Mouse (Mus musculus) left cerebral cortex, adult 9 months (tissue): ENCODE results near the gene Col6a1.

ENCODE experiments used
- DNase-seq, 2 experiments: peaks; one replicate each; pipeline ENCODE4 v3.0.0; 2022; ENCODE audit warnings: low spot score in 2 of 2

The Col6a1 gene

GRCm38 (mm10) chr10:76725682-76726285 is at the start of gene Col6a1:
Gene Col6a1 (minus strand): TSS chr10:76726168.
- no peak for DNase-seq

DNA sequence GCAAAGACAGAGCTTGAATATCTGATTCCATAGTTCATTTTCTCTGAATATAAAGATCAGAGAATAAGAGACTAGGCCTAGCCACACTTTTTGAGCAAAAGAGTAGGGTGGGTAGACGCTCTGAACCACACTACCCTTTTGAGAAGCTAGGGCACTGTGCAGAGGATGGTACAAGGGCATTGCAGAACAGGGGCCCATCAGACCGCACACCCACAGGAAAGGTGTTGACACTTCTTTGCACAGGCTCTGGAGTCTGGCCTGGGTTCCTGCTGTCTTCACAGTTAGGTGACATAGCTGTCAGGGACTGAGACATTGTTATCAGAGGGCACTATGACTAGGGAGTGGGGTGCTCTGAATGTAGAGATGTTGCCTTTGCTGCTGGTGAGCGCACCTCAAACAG is 45.7 kb upstream of the Col6a1 start:
- no peak for DNase-seq

GRCm38 (mm10) chr10:76771086-76771485 is 45.1 kb upstream of the Col6a1 start:
- DNase-seq: no peak

DNA sequence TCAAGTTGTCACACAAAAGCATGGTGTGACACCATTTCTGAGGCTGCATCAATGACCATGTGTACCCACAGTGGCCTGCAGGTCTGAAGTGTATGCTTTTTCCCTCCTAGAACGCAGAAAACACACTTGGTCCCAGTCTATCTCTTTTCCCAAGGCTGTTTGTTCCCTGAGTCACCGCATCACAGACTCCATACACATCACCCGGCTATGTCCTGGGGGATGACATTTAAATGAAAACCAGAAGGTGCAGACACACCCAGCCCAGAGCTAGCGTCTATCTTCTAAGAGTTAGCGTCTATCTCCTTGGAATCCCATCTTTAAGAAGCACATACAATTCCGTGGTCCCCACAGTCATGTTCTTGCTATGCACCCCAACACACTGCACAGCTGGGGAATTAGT is 43.6 kb upstream of the Col6a1 start:
- no peak for DNase-seq

- no peak for DNase-seq
Measured at GRCm38 (mm10) chr10:76766196-76766595, 40.2 kb upstream of the Col6a1 start.

DNA sequence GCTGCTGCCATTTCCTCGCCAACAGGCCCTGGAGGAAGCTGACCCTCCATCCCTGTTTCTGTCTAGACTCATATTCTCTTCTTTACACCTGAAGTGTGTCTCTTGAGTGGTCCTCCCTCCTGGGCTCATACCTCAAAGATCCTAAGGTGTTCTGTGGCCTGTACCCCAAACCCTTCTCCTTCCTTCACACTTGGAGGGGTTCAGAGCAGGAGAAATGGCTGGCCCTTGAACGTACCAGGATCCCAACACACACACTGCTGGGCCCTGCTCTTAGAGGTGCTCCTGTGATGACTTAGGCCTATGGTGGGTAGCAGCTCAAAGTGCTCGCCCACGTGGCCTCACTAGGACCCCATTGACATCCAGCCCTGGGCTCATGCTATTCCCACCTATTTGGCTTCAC is 39.0 kb upstream of the Col6a1 start:
- DNase-seq: no peak

- DNase-seq: no peak
Measured at GRCm38 (mm10) chr10:76763016-76763415, 37.0 kb upstream of the Col6a1 start.

- DNase-seq: no peak
Measured at GRCm38 (mm10) chr10:76762411-76762810, 36.4 kb upstream of the Col6a1 start.

DNA sequence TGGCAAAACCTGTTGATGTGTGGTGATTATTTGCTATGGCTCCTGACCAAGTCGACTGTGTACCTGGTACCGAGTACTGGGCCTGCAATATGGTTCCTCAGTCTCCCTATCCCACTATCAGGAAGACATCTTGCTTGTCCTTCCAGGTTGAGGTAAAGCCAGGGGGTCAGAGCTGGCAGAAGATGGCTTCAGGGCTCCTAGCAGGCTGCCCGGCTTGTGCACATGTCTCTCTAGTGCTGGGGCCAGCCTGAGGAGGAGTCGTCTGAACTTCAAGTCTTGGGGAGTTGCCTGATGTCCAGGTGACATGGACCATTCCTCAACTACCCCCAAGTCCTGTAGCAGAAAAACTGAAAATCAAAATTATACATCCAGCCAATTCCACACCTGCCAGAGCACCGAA is 33.9 kb upstream of the Col6a1 start:
- no peak for DNase-seq

- no peak for DNase-seq
Measured at GRCm38 (mm10) chr10:76753640-76754039, 27.7 kb upstream of the Col6a1 start.

DNA sequence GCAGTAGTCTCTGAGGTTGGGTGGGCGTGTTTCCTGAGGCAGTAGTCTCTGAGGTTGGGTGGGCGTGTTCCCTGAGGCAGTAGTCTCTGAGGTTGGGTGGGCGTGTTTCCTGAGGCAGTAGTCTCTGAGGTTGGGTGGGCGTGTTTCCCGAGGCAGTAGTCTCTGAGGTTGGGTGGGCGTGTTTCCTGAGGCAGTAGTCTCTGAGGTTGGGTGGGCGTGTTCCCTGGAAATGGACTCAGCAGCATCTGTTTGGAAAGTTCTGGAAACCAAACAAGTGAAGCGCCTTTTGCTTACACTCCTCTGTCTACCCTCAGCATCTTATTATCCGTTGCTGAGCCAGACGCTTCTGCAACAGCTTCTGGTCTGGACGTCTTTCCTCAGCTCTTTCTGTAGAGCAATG is 18.3 kb upstream of the Col6a1 start:
- DNase-seq: peak; percentile 56 to 61

GRCm38 (mm10) chr10:76736764-76737163 is 10.8 kb upstream of the Col6a1 start:
- DNase-seq: no peak

DNA sequence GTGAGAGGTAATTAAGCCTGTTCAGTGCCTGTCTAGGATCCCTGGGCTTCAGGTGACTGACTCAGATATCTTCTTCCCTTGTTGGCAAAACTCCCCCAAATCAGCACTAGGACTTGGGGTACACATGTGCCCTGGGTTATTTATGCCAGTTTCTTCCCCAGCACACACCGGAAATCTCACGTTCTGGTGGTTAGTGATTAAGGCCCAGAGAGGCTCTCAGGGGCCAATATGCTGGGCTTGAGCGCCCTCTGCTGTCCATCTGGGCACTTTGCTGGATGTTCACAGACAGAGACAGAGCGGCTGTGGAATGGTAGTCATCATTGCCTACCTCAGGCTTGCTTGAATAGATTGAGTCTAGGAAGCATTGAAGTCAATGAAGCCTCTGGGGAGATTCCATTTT is 9.0 kb upstream of the Col6a1 start:
- peak in 1 of 2 experiments; percentile 89 for DNase-seq

DNA sequence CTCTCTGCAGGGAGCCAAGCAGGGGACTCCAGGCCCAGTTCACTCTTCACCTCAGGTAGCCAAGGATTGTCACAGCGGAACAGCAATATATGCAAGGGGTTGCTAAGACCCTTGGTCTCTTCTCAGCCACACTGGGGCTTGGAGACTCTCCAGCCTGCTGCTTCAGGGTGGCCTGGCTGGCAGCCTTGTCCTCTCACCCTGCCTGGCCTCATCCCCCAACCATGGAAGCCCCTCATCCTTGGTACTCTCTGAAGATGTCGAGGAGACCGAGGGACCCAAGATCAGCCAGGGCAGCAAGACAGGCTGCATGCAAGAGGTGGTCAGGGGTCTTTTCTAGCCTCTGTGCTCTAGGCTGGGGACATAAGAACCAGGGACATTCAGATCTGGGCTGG is 7.7 kb upstream of the Col6a1 start:
- DNase-seq: no peak

DNA sequence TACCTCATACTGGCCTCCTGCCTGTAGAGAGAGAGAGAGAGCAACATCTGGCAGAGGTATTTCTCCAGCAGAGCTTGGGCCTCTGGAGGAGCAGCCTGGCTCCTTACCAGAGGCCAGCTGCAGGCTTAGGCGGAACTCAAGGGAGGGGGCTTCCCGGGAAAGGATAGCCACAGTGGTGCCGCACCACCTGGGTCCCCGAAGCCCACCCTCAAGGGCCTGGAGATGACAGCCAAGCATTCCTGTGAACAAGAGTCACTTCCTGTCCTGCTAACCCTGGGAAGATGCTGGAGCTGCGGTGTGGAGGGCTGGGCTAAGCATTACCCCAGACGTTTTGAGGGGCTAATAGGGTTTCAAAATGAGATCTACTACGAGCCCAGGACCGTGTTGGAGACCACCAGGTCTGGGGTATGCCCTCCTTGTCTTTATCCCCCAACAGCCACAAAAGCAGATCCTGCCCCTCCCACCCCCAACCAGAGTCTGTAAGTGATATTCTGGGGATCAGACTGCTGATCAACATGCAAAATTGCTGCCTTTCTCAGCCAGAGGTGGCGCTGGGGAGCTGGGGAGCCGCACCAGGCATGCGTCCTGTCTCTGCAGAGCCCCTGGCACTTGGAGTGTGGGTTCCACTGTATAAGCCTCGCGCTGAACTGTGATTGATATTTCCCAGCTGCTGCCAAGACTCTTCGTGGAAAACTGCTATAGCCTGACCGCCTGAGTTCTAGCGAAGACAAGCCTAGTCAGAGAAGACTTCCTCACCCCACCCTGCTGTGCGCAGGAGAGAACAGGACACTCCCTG is 7.1 kb upstream of the Col6a1 start:
- peak in 1 of 2 experiments; percentile 79 for DNase-seq

DNA sequence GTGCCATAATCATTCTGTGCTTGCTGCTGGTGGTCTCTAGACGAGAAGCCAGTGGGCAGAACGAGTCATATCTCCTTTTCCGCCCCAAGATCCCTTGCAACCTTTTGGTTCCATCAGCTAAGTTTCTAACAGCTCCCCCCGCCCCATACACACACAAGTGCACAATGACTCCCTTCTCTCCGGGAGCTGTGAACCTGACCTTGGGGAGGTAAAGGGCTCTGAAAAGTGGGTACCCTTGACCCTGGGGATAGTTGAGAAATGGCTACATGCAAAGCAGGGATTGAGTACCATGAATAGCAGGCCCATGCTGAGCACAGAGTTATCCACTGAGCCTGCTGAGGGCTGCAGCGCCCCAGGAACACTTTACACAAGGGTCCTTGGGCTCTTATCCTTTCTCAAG is 6.4 kb upstream of the Col6a1 start:
- no peak for DNase-seq

- DNase-seq: no peak
Measured at GRCm38 (mm10) chr10:76731621-76732239, 5.8 kb upstream of the Col6a1 start.

DNA sequence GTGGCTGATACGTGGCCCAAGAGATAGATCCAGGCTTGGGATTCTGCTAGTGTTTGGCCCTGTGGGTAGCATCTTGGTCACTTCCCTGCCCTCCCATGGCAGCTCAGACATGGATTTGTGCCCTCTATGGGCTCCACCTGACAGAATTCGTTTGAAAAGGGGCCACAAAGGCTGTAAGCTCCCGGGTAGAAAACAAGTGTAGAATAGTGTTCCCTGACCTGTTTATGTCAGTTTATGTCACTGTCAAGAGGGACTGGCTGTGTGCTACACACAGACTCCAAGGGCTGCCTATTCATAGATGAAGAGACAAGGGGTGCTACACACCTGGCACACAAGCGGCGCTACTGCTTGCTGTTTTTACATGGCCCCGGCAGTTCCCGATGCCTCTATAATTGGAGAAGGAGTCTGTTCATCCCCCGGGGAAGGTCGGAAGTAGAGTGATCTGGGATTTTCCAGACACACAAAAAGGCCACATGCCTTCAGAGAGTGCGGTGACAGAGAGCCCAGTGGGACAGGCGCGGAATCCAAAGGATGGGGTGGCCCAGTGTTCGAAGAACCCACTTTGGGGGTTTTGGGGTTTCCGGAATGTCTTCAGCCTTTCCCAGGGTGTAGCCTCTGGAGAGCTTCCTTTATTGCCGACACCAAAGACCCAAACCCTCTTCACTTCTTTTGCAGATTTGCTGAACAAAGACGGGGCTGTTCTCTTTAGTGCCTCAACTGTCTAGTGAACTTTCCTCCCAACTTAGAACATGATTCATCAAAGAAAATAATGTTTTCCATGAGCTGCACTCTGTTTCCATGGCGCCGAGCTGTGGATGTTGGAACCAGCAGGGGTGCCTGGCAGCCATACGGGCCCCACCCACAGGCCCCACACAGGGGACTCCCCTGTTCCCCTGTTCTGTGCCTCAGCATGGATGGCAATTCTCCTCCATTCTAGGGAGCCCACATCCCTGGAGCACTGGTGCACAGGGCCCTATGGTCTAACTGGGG is 4.0 kb upstream of the Col6a1 start:
- DNase-seq: peak; percentile 55 to 72

DNA sequence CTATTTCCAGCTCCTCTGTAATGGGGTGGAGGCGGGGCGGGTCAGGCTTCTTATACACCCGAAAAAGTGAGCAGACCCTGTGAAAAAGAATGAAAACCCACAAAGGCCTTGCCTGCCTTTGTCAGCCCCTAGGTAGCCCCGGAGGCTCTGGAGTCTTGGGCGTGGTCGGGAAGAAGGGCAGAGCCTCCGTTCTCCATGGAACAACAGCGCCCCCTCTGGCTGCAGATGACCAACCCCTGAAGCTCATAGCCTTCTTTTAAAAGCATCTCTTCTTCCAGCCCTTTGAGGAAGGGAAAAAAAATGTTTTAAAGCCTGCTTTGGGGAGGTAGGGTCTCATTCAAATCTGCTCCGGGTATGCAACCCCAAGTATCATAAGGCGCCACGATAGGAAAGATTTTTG is 2.4 kb upstream of the Col6a1 start:
- peak in 1 of 2 experiments; percentile 51 for DNase-seq

- DNase-seq: no peak
Measured at GRCm38 (mm10) chr10:76727301-76727700, 1.3 kb upstream of the Col6a1 start.

DNA sequence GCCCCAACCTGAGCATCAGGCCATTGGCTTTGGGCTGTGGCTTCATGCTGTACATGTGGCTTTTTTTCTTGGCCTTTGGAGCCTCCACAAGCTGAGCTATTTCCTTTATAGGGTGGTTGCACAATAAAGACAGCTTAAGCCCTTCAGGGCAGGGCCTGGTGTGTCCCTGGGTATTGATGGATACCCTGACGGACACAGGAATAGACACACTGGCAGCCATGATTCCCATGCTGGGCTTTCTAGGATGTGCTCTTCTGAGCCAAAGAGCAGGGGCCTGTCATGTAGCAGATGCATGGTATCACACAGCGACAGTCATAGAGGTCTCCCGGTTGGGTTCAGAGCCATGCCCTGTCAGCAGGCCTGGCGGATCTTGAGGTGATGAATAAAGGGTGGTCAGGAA is 898 bp upstream of the Col6a1 start:
- DNase-seq: no peak

DNA sequence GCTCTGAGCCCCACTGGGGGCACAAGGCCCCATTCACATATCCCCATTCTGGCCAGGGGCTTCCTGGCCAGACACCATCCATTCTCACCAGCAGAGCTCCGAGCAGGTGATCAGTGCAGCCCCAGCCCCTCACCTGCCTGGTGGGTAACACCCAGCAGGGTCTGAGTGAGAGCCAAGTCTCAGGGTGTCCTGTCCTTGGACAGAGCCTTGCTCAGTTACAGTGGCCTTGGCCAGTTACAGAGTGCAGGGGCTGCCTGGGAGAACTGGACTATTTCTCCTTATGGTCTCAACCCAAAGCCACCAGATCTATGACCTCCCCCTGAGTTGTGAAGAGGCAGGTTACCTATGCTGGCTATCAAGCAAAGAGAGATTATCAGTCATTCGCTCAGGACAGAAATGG is 871 bp downstream of the Col6a1 start:
- DNase-seq: no peak
